Mouse (Mus musculus): ENCODE results near the gene Axin2. TPM values are rescaled to one million over a fixed set of nuclear protein-coding genes. Genes with fewer than 3 reads are reported as not detected.
A peak's percentile ranks its signal among the peaks of the same experiment; 100 is the strongest.

Axin2 gene
- polyA plus RNA-seq, 1 experiment from 2014 or later: 11.0 TPM

- H3K27ac ChIP-seq (ENCODE audit: low read length): no peak overlapping the region
- no peaks in the 10 kb centered on the region for H3K9me3 ChIP-seq (ENCODE audit: low read length)
- DNase-seq (ENCODE audit: low spot score) (no peak), ATAC-seq (no peak)
- WGBS: 88% methylated on average over 5 of the region's 5 CpGs
- TF ChIP-seq CTCF (IDR thresholded peaks at IDR 0.05): no peak
- no peak for TF ChIP-seq EP300 (IDR thresholded peaks at IDR 0.05)
- H3K4me3 ChIP-seq (ENCODE audit: low read depth, low read length): no peak overlapping the region
- H3K9ac ChIP-seq (replicated peaks; ENCODE audit: low read depth): no peak overlapping the region
- H3K36me3 ChIP-seq (ENCODE audit: insufficient read depth, low read length): no peaks in the 10 kb centered on the region
- H3K4me1 ChIP-seq (ENCODE audit: insufficient read depth, low read depth, low read length): 0 out of 2 replicates have a peak, but pooled peaks cover 6% of the 10 kb centered on the region
- H3K4me2 ChIP-seq (replicated peaks; ENCODE audit: low read depth, low read length): no peak overlapping the region
- H3K27me3 ChIP-seq (replicated peaks; ENCODE audit: insufficient read depth, low read length): no peaks in the 10 kb centered on the region
These were observed 38.5 kb upstream of the Axin2 start for GRCm38 (mm10) chr11:108881662-108882061.

GRCm38 (mm10) chr11:108885276-108885896 is 34.8 kb upstream of the Axin2 start:
- Histone ChIP-seq H3K9ac (replicated peaks; ENCODE audit: low read depth) (no peak overlapping the region), H3K36me3 (ENCODE audit: insufficient read depth, low read length) (no peaks in the 10 kb centered on the region), H3K4me2 (replicated peaks; ENCODE audit: low read depth, low read length) (no peak overlapping the region), H3K4me1 (ENCODE audit: insufficient read depth, low read depth, low read length) (no peaks in the 10 kb centered on the region), H3K27ac (ENCODE audit: low read length) (no peak overlapping the region), H3K9me3 (ENCODE audit: low read length) (no peaks in the 10 kb centered on the region), H3K4me3 (ENCODE audit: low read depth, low read length) (no peak overlapping the region), H3K27me3 (replicated peaks; ENCODE audit: insufficient read depth, low read length) (no peaks in the 10 kb centered on the region)
- ATAC-seq (no peak), DNase-seq (ENCODE audit: low spot score) (no peak)
- WGBS: 66% methylated on average over 19 of the region's 19 CpGs
- TF ChIP-seq EP300 (IDR thresholded peaks at IDR 0.05) (no peak), CTCF (IDR thresholded peaks at IDR 0.05) (no peak)

GRCm38 (mm10) chr11:108886060-108886459 is 34.1 kb upstream of the Axin2 start:
- no peak overlapping the region for H3K27ac ChIP-seq (ENCODE audit: low read length)
- H3K4me3 ChIP-seq (ENCODE audit: low read depth, low read length): no peak overlapping the region
- DNase-seq (ENCODE audit: low spot score) (no peak), ATAC-seq (no peak)
- no peaks in the 10 kb centered on the region for H3K9me3 ChIP-seq (ENCODE audit: low read length)
- H3K27me3 ChIP-seq (replicated peaks; ENCODE audit: insufficient read depth, low read length): no peaks in the 10 kb centered on the region
- no peaks in the 10 kb centered on the region for H3K36me3 ChIP-seq (ENCODE audit: insufficient read depth, low read length)
- TF ChIP-seq CTCF (IDR thresholded peaks at IDR 0.05) (no peak), EP300 (IDR thresholded peaks at IDR 0.05) (no peak)
- WGBS: 74% methylated on average over 7 of the region's 8 CpGs
- H3K4me2 ChIP-seq (replicated peaks; ENCODE audit: low read depth, low read length): no peak overlapping the region
- no peaks in the 10 kb centered on the region for H3K4me1 ChIP-seq (ENCODE audit: insufficient read depth, low read depth, low read length)
- no peak overlapping the region for H3K9ac ChIP-seq (replicated peaks; ENCODE audit: low read depth)

- no peak for DNase-seq (ENCODE audit: low spot score)
- H3K9ac ChIP-seq (replicated peaks; ENCODE audit: low read depth): no peak overlapping the region
- H3K36me3 ChIP-seq (ENCODE audit: insufficient read depth, low read length): no peaks in the 10 kb centered on the region
- H3K27ac ChIP-seq (ENCODE audit: low read length): no peak overlapping the region
- ATAC-seq: no peak
- H3K9me3 ChIP-seq (ENCODE audit: low read length): no peaks in the 10 kb centered on the region
- 42% methylated on average over 11 of the region's 11 CpGs for WGBS
- no peaks in the 10 kb centered on the region for H3K27me3 ChIP-seq (replicated peaks; ENCODE audit: insufficient read depth, low read length)
- H3K4me1 ChIP-seq (ENCODE audit: insufficient read depth, low read depth, low read length): no peaks in the 10 kb centered on the region
- no peak overlapping the region for H3K4me2 ChIP-seq (replicated peaks; ENCODE audit: low read depth, low read length)
- no peak overlapping the region for H3K4me3 ChIP-seq (ENCODE audit: low read depth, low read length)
- TF ChIP-seq EP300 (IDR thresholded peaks at IDR 0.05) (no peak), CTCF (IDR thresholded peaks at IDR 0.05) (peak; percentile 72)
These were observed 31.0 kb upstream of the Axin2 start for GRCm38 (mm10) chr11:108889121-108889520.

- no peak overlapping the region for H3K9ac ChIP-seq (replicated peaks; ENCODE audit: low read depth)
- DNase-seq (ENCODE audit: low spot score) (no peak), ATAC-seq (no peak)
- H3K9me3 ChIP-seq (ENCODE audit: low read length): no peaks in the 10 kb centered on the region
- H3K4me2 ChIP-seq (replicated peaks; ENCODE audit: low read depth, low read length): peak overlapping the region; percentile 46
- H3K27me3 ChIP-seq (replicated peaks; ENCODE audit: insufficient read depth, low read length): no peaks in the 10 kb centered on the region
- no peak overlapping the region for H3K4me3 ChIP-seq (ENCODE audit: low read depth, low read length)
- TF ChIP-seq EP300 (IDR thresholded peaks at IDR 0.05): no peak
- no peak for TF ChIP-seq CTCF (IDR thresholded peaks at IDR 0.05)
- H3K4me1 ChIP-seq (ENCODE audit: insufficient read depth, low read depth, low read length): no peaks in the 10 kb centered on the region
- H3K36me3 ChIP-seq (ENCODE audit: insufficient read depth, low read length): no peaks in the 10 kb centered on the region
- H3K27ac ChIP-seq (ENCODE audit: low read length): no peak overlapping the region
- 32% methylated on average over 16 of the region's 16 CpGs for WGBS
These were observed 29.6 kb upstream of the Axin2 start for GRCm38 (mm10) chr11:108890544-108890943.

- H3K4me1 ChIP-seq (ENCODE audit: insufficient read depth, low read depth, low read length): no peaks in the 10 kb centered on the region
- no peaks in the 10 kb centered on the region for H3K36me3 ChIP-seq (ENCODE audit: insufficient read depth, low read length)
- no peaks in the 10 kb centered on the region for H3K9me3 ChIP-seq (ENCODE audit: low read length)
- no peak for TF ChIP-seq EP300 (IDR thresholded peaks at IDR 0.05)
- TF ChIP-seq CTCF (IDR thresholded peaks at IDR 0.05): no peak
- DNase-seq (ENCODE audit: low spot score) (peak; percentile 74), ATAC-seq (peak; percentile 79)
- peak overlapping the region; percentile 46 for H3K4me2 ChIP-seq (replicated peaks; ENCODE audit: low read depth, low read length)
- peak overlapping the region; percentile 33; the same call in 1 of the 2 replicates for H3K4me3 ChIP-seq (ENCODE audit: low read depth, low read length)
- H3K27me3 ChIP-seq (replicated peaks; ENCODE audit: insufficient read depth, low read length): no peaks in the 10 kb centered on the region
- H3K27ac ChIP-seq (ENCODE audit: low read length): peak overlapping the region; percentile 57
- WGBS: 6% methylated on average over 17 of the region's 17 CpGs
- H3K9ac ChIP-seq (replicated peaks; ENCODE audit: low read depth): peak overlapping the region; percentile 27
These were observed 28.9 kb upstream of the Axin2 start for GRCm38 (mm10) chr11:108891111-108891870.
